Mouse (Mus musculus): ENCODE measurements around the gene Myo16. TPM values are rescaled to one million over a fixed set of nuclear protein-coding genes. Genes with fewer than 3 reads are reported as not detected.
A peak's percentile ranks its signal among the peaks of the same experiment; 100 is the strongest.

Myo16 gene
- polyA plus RNA-seq, 1 experiment from 2014 or later: 0.67 TPM

GRCm38 (mm10) chr8:10575244-10575643, 421.5 kb downstream of the Myo16 start:
- 96% methylated on average over 10 of the region's 10 CpGs for WGBS
- no peak overlapping the region for H3K4me3 ChIP-seq
- H3K36me3 ChIP-seq: no peaks in the 10 kb centered on the region
- 0 out of 2 replicates have a peak, but pooled peaks cover 2% of the 10 kb centered on the region for H3K4me1 ChIP-seq
- no peaks in the 10 kb centered on the region for H3K27me3 ChIP-seq
- H3K4me2 ChIP-seq: no peak overlapping the region
- H3K9me3 ChIP-seq: no peaks in the 10 kb centered on the region
- ATAC-seq (ENCODE audit: borderline replicate concordance, extremely low read depth, low FRiP score, low TSS enrichment): no peak
- H3K9ac ChIP-seq: no peak overlapping the region
- no peak overlapping the region for H3K27ac ChIP-seq

DNA sequence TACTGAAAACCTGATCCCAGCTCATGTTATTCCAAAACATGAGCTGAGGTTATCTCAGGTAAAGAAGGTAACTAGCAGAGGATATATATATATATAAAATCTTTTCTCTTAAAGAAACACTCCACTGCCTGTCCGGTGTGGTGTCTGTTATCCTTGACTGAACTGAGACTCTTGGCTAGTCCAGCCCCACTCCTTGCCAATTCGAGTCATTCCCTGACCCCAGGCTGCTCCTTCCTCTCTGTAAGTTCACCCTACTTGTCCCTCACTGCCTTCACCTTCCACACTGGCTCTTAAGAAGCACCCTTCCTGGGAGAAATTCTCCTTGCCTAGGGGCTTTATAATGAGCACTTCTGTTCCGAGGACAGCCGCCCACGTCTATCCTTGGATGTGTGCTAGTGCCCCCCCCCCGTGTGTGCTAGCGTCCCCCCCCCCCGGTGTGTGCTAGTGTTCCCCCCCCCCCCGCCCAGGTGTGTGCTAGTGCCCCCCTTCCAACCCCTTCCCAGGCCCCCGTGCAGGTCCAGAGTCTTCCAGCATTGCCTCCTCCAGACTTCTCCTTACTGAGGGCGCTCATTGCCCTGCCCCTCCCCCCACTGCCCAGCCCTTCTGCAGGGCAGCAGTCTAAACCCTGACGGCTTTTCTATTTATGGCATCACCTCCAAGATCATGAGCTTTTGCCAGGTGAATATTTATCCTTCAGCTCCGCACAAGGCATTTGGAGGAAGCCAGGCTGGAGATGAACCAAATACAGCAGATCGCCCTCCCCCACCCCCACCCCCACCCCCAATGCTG, 433.4 kb downstream of the Myo16 start:
- Histone ChIP-seq H3K36me3 (no peaks in the 10 kb centered on the region), H3K4me2 (peak overlapping the region; percentile 4; the same call in 1 of the 2 replicates), H3K4me3 (no peak overlapping the region), H3K27me3 (no peaks in the 10 kb centered on the region), H3K4me1 (peaks cover 4% of the 10 kb centered on the region; the same call in 1 of the 2 replicates), H3K9ac (no peak overlapping the region), H3K27ac (no peak overlapping the region), H3K9me3 (no peaks in the 10 kb centered on the region)
- no peak for ATAC-seq (ENCODE audit: borderline replicate concordance, extremely low read depth, low FRiP score, low TSS enrichment)
- 24% methylated on average over 9 of the region's 14 CpGs for WGBS

DNA sequence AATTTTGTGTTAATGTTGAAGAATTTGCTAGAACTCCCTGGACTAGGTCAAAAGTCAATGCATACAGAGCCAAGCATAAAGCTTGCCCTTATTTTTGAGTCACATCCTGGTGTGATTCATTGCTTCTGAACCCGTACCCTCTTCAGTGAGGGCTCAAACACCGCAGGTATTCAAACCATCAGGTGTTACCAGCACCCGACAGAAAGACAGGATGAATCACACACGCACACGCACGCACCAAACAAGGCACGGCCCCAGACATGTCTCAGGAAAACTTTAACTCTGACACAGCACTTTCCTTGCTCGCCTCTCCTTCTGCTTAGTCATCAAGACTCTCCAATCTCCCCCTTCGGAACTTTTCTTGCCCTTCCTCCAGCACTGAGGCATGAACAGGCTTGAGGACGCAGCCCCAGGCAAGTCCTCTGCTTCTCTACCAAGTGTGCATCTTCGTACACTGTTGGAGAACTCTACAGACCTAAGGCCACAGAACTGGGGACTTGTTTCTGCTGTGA, 435.8 kb downstream of the Myo16 start:
- H3K4me3 ChIP-seq: no peak overlapping the region
- no peaks in the 10 kb centered on the region for H3K9me3 ChIP-seq
- H3K4me1 ChIP-seq: peaks cover 4% of the 10 kb centered on the region; the same call in 1 of the 2 replicates
- ATAC-seq (ENCODE audit: borderline replicate concordance, extremely low read depth, low FRiP score, low TSS enrichment): no peak
- no peak overlapping the region for H3K27ac ChIP-seq
- H3K9ac ChIP-seq: no peak overlapping the region
- no peaks in the 10 kb centered on the region for H3K27me3 ChIP-seq
- no peaks in the 10 kb centered on the region for H3K36me3 ChIP-seq
- 68% methylated on average over 11 of the region's 11 CpGs for WGBS
- H3K4me2 ChIP-seq: no peak overlapping the region

GRCm38 (mm10) chr8:10592917-10593316, 439.2 kb downstream of the Myo16 start:
- H3K9me3 ChIP-seq: no peaks in the 10 kb centered on the region
- H3K27me3 ChIP-seq: no peaks in the 10 kb centered on the region
- 85% methylated on average over 6 of the region's 6 CpGs for WGBS
- no peak overlapping the region for H3K4me3 ChIP-seq
- H3K4me2 ChIP-seq: no peak overlapping the region
- no peak for ATAC-seq (ENCODE audit: borderline replicate concordance, extremely low read depth, low FRiP score, low TSS enrichment)
- no peak overlapping the region for H3K9ac ChIP-seq
- no peaks in the 10 kb centered on the region for H3K36me3 ChIP-seq
- H3K27ac ChIP-seq: no peak overlapping the region
- H3K4me1 ChIP-seq: no peaks in the 10 kb centered on the region

DNA sequence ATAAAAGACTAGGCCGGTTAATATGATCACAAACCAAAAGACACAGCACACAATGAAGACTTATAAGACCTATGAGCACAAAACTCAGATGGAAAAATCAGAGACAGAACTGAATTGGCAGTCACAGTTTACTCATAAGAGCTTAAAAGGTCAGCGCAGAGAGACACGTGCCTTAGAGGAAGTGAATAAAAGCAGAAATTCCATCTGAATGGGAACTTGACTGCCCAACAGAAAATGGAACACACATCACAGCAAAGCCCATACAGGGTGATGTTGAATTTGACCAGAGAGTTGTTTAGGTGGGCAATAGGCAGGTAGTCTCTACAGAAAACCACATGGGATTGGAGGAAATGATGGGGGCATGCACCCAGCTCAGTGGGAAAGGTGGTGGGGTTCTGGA, 442.6 kb downstream of the Myo16 start:
- no peak for ATAC-seq (ENCODE audit: borderline replicate concordance, extremely low read depth, low FRiP score, low TSS enrichment)
- Histone ChIP-seq H3K4me1 (no peaks in the 10 kb centered on the region), H3K4me2 (no peak overlapping the region), H3K36me3 (no peaks in the 10 kb centered on the region), H3K27ac (no peak overlapping the region), H3K4me3 (no peak overlapping the region), H3K9ac (no peak overlapping the region), H3K27me3 (no peaks in the 10 kb centered on the region), H3K9me3 (no peaks in the 10 kb centered on the region)
- 83% methylated on average over 3 of the region's 3 CpGs for WGBS

DNA sequence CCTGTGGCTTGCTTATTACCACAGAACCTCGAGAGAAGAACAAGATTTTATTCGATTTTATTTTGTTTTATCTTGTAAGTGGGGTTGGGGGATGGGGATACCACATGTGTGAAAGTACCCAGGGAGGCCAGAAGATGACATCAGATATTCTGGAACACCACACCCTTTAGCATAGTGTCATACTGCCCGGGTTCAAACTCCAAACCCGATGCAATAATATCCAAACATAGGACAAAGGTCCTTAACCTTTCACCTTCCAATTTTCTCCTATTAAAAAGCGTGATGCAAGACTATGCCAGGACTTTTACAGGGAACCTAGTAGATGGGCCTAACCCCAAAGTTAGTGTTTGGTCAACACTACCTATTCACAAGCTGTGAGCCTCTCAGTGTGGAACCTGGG, 443.9 kb downstream of the Myo16 start:
- Histone ChIP-seq H3K36me3 (no peaks in the 10 kb centered on the region), H3K9ac (no peak overlapping the region), H3K27ac (no peak overlapping the region), H3K27me3 (no peaks in the 10 kb centered on the region), H3K9me3 (no peaks in the 10 kb centered on the region), H3K4me2 (no peak overlapping the region), H3K4me1 (no peaks in the 10 kb centered on the region), H3K4me3 (no peak overlapping the region)
- no peak for ATAC-seq (ENCODE audit: borderline replicate concordance, extremely low read depth, low FRiP score, low TSS enrichment)
- WGBS: 80% methylated on average over 5 of the region's 5 CpGs

GRCm38 (mm10) chr8:10598889-10599288, 445.2 kb downstream of the Myo16 start:
- no peak overlapping the region for H3K4me2 ChIP-seq
- no peaks in the 10 kb centered on the region for H3K27me3 ChIP-seq
- no peak for ATAC-seq (ENCODE audit: borderline replicate concordance, extremely low read depth, low FRiP score, low TSS enrichment)
- H3K4me1 ChIP-seq: no peaks in the 10 kb centered on the region
- H3K4me3 ChIP-seq: no peak overlapping the region
- H3K9me3 ChIP-seq: no peaks in the 10 kb centered on the region
- WGBS: 68% methylated on average over 5 of the region's 5 CpGs
- no peak overlapping the region for H3K9ac ChIP-seq
- no peaks in the 10 kb centered on the region for H3K36me3 ChIP-seq
- H3K27ac ChIP-seq: no peak overlapping the region

DNA sequence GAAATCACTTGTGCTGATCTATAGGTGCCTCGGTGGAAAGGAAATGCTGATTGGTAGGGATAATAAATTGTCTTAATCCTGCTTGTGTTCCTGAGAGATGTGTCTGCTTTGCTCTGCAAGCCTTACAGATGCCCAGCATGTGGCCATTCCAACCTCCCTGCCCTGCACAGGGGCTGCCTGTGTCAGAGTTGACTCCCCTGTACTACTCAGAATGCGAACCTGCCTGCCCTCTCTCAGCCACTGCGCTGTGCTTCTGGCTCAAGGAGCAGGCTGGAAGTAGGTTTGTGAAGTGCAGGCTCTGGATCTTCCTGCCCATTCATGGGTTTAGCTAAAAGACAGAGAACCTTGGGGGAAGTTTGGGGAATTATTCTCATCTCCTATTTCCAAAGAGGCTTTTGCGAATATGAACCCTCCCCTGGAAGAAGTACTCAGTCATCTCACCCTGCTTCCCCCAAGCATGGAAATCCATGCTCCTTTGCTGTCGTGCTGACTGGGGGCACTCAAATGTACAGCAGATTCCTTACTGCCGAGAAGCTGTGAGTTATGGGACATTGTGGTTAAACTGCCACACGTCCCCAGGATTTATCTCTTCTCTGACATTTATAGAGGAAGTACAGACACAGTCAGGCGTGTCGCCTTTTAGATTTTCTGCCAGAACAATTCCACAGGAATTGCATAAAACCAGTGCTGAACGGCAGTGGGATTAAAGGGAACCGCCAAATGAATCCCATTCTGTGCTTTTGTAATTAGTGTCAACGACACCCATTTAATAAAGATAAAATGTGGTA, 452.5 kb downstream of the Myo16 start:
- WGBS: 35% methylated on average over 12 of the region's 12 CpGs
- ATAC-seq (ENCODE audit: borderline replicate concordance, extremely low read depth, low FRiP score, low TSS enrichment): no peak; the same call in 1 of the 2 replicates
- Histone ChIP-seq H3K9ac (no peak overlapping the region), H3K4me3 (no peak overlapping the region), H3K4me2 (no peak overlapping the region), H3K27ac (no peak overlapping the region), H3K36me3 (no peaks in the 10 kb centered on the region), H3K27me3 (no peaks in the 10 kb centered on the region), H3K4me1 (no peaks in the 10 kb centered on the region), H3K9me3 (no peaks in the 10 kb centered on the region)

- WGBS: 45% methylated on average over 4 of the region's 4 CpGs
- no peaks in the 10 kb centered on the region for H3K27me3 ChIP-seq
- no peak overlapping the region for H3K9ac ChIP-seq
- no peaks in the 10 kb centered on the region for H3K36me3 ChIP-seq
- H3K4me2 ChIP-seq: no peak overlapping the region
- ATAC-seq (ENCODE audit: borderline replicate concordance, extremely low read depth, low FRiP score, low TSS enrichment): no peak
- H3K4me3 ChIP-seq: no peak overlapping the region
- H3K4me1 ChIP-seq: no peaks in the 10 kb centered on the region
- H3K9me3 ChIP-seq: no peaks in the 10 kb centered on the region
- no peak overlapping the region for H3K27ac ChIP-seq
Observed at GRCm38 (mm10) chr8:10606816-10607209, 453.1 kb downstream of the Myo16 start.

DNA sequence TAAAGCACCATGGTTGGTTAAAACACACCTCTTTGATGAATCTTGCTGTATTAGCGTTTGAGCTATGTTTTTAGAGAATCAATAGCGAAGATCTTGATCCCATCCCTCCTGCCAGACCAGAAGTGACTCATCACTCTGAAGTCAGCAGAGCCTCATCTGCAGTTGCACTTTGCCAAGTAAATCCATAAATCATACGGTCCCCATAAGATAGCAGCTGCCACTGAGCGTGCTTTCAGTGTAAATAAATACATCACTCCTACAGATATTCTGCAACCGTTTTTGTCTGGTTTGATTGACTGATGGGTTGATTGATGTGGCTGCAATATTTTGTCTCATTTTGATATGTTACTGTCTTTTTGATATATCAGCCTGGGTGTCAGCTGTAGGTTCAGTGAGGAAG, 457.9 kb downstream of the Myo16 start:
- 58% methylated on average over 5 of the region's 5 CpGs for WGBS
- no peak overlapping the region for H3K27ac ChIP-seq
- H3K4me3 ChIP-seq: no peak overlapping the region
- no peaks in the 10 kb centered on the region for H3K9me3 ChIP-seq
- no peaks in the 10 kb centered on the region for H3K36me3 ChIP-seq
- no peak overlapping the region for H3K9ac ChIP-seq
- H3K27me3 ChIP-seq: no peaks in the 10 kb centered on the region
- ATAC-seq (ENCODE audit: borderline replicate concordance, extremely low read depth, low FRiP score, low TSS enrichment): no peak
- no peak overlapping the region for H3K4me2 ChIP-seq
- no peaks in the 10 kb centered on the region for H3K4me1 ChIP-seq

DNA sequence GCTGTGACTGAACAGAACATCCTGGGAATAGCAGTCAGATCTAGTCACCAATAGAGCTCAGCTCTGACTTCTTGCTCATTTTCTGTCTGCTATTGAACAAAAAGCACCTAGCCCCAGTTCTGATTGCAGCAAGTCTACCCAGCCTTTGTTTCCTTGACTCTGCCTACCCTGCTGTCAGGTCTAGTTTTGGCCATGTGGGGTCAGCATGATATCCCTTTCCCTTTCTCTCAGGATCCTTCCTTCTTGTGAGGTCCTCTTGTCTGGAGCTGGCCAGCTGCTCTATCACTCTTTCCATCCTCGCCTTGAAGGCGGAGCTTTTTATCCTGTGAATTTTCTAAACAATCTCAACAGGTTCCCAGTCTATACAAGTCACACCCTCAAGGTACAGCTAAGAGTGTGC, 459.7 kb downstream of the Myo16 start:
- Histone ChIP-seq H3K36me3 (no peaks in the 10 kb centered on the region), H3K27me3 (no peaks in the 10 kb centered on the region), H3K4me1 (no peaks in the 10 kb centered on the region), H3K9ac (no peak overlapping the region), H3K4me2 (no peak overlapping the region), H3K27ac (no peak overlapping the region), H3K4me3 (no peak overlapping the region), H3K9me3 (no peaks in the 10 kb centered on the region)
- WGBS: 47% methylated on average over 2 of the region's 2 CpGs
- no peak for ATAC-seq (ENCODE audit: borderline replicate concordance, extremely low read depth, low FRiP score, low TSS enrichment)

DNA sequence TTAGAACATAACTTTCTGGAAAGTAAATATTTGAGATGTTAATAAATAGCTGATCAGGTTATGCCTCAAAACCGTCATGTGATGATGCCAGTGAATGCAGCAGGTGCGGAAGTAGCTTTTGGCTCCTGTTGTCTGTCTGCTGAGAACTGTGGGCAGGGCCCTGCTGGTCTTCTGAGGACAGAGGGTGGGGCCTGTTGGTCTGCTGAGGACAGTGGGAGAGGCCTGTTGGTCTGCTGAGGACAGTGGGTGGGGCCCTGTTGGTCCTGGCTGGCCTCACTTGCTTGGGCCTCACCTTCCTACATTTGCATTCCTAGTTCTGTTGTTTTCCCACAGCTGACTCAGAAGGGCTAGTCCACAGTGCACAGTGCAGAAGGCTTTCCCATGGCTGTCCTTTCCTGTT, 466.0 kb downstream of the Myo16 start:
- H3K4me1 ChIP-seq: no peaks in the 10 kb centered on the region
- H3K9me3 ChIP-seq: no peaks in the 10 kb centered on the region
- no peak overlapping the region for H3K9ac ChIP-seq
- H3K27me3 ChIP-seq: no peaks in the 10 kb centered on the region
- ATAC-seq (ENCODE audit: borderline replicate concordance, extremely low read depth, low FRiP score, low TSS enrichment): no peak
- H3K4me3 ChIP-seq: no peak overlapping the region
- H3K4me2 ChIP-seq: no peak overlapping the region
- 83% methylated on average over 2 of the region's 2 CpGs for WGBS
- no peaks in the 10 kb centered on the region for H3K36me3 ChIP-seq
- no peak overlapping the region for H3K27ac ChIP-seq

Data from lung, embryonic 15.5 days (tissue).